Mouse (Mus musculus) E14TG2a.4 (cell line): ENCODE data around the gene Tulp4.

Experiments used
- H3K27me3 ChIP-seq: 2 replicates; pipeline ENCODE4 v1.6.1; 2014; ENCODE audit warnings: low read length, control low read depth; ENCODE audit not compliant: insufficient read depth
- H3K36me3 ChIP-seq: 2 replicates; pipeline ENCODE4 v1.6.1; 2014; ENCODE audit warnings: low read length, control low read depth; ENCODE audit not compliant: insufficient read depth
- H3K4me1 ChIP-seq: replicated peaks from 2 replicates; pipeline ENCODE4 v1.6.1; 2014; ENCODE audit warnings: low read depth, low read length, control low read depth
- H3K4me3 ChIP-seq: replicated peaks from 2 replicates; pipeline ENCODE4 v1.5.1; 2014; ENCODE audit warnings: mild to moderate bottlenecking, low read length
- H3K9me3 ChIP-seq: 2 replicates; pipeline ENCODE4 v1.6.1; 2014; ENCODE audit warnings: low read length, control low read depth
- CTCF ChIP-seq: conservative IDR thresholded peaks from 2 replicates; pipeline ENCODE4 v1.5.1; 2014; ENCODE audit warnings: low read length
- NANOG ChIP-seq: IDR thresholded peaks from 2 replicates; pipeline ENCODE4 v1.6.1; 2014; ENCODE audit warnings: borderline replicate concordance, low read length, mixed read lengths
- POU5F1 ChIP-seq: IDR thresholded peaks from 2 replicates; pipeline ENCODE4 v1.6.1; 2014; ENCODE audit warnings: low read length, borderline replicate concordance

Gene Tulp4

GRCm38 (mm10) chr17:6106361-6107014 lies at the start of gene Tulp4:
Gene Tulp4 (plus strand): TSS chr17:6106437.
- peaks cover 59% of the 10 kb centered on the region for H3K27me3 ChIP-seq
- no peaks in the 10 kb centered on the region for H3K9me3 ChIP-seq
- TF ChIP-seq CTCF, result no peak
- no peak for TF ChIP-seq NANOG
- TF ChIP-seq POU5F1, result no peak
- H3K36me3 ChIP-seq, result no peaks in the 10 kb centered on the region; the same call in 1 of the 2 replicates
- H3K4me3 ChIP-seq, result peak within 1 kb of the TSS; percentile 84
- peaks cover 15% of the 10 kb centered on the region for H3K4me1 ChIP-seq

- TF ChIP-seq POU5F1 (no peak), NANOG (no peak), CTCF (no peak)
- H3K4me3 ChIP-seq, result no peak overlapping the region
- H3K9me3 ChIP-seq, result no peaks in the 10 kb centered on the region
- H3K27me3 ChIP-seq, result no peaks in the 10 kb centered on the region
- H3K36me3 ChIP-seq, result peaks cover 80% of the 10 kb centered on the region
- H3K4me1 ChIP-seq, result no peaks in the 10 kb centered on the region
Measured at GRCm38 (mm10) chr17:6062793-6063192, 43.4 kb upstream of the Tulp4 start.

- TF ChIP-seq POU5F1, result no peak
- TF ChIP-seq CTCF, result no peak
- no peak for TF ChIP-seq NANOG
- Histone ChIP-seq H3K36me3 (peaks cover 81% of the 10 kb centered on the region), H3K4me3 (no peak overlapping the region), H3K4me1 (no peaks in the 10 kb centered on the region), H3K27me3 (no peaks in the 10 kb centered on the region), H3K9me3 (no peaks in the 10 kb centered on the region)
Measured at GRCm38 (mm10) chr17:6063532-6063931, 42.7 kb upstream of the Tulp4 start.

- Histone ChIP-seq H3K36me3 (peaks cover 83% of the 10 kb centered on the region), H3K9me3 (no peaks in the 10 kb centered on the region), H3K27me3 (no peaks in the 10 kb centered on the region), H3K4me3 (no peak overlapping the region), H3K4me1 (no peaks in the 10 kb centered on the region)
- TF ChIP-seq NANOG (no peak), POU5F1 (no peak), CTCF (no peak)
Measured at GRCm38 (mm10) chr17:6066021-6066420, 40.2 kb upstream of the Tulp4 start.

GRCm38 (mm10) chr17:6067613-6068012 lies 38.6 kb upstream of the Tulp4 start:
- H3K4me3 ChIP-seq, result no peak overlapping the region
- no peak for TF ChIP-seq POU5F1
- TF ChIP-seq CTCF, result no peak
- TF ChIP-seq NANOG, result no peak
- H3K36me3 ChIP-seq, result peaks cover 92% of the 10 kb centered on the region
- H3K4me1 ChIP-seq, result peaks cover 2% of the 10 kb centered on the region
- H3K27me3 ChIP-seq, result no peaks in the 10 kb centered on the region
- no peaks in the 10 kb centered on the region for H3K9me3 ChIP-seq

- Histone ChIP-seq H3K36me3 (peaks cover 88% of the 10 kb centered on the region), H3K27me3 (no peaks in the 10 kb centered on the region), H3K4me3 (no peak overlapping the region), H3K4me1 (peaks cover 16% of the 10 kb centered on the region), H3K9me3 (no peaks in the 10 kb centered on the region)
- TF ChIP-seq NANOG (no peak), CTCF (no peak), POU5F1 (no peak)
Measured at GRCm38 (mm10) chr17:6069866-6070265, 36.4 kb upstream of the Tulp4 start.

- H3K4me1 ChIP-seq, result peaks cover 21% of the 10 kb centered on the region
Measured at GRCm38 (mm10) chr17:6073405-6073804, 32.8 kb upstream of the Tulp4 start.

GRCm38 (mm10) chr17:6079287-6080122 lies 26.7 kb upstream of the Tulp4 start, which contains the start of the genes Serac1 and Gtf2h5:
Gene Serac1 (minus strand): TSS chr17:6079741.
Gene Gtf2h5 (plus strand): TSS chr17:6079786.
- Histone ChIP-seq H3K4me3 (peak within 1 kb of the TSS; percentile 96), H3K4me1 (peaks cover 15% of the 10 kb centered on the region)
- TF ChIP-seq NANOG, result no peak
- TF ChIP-seq POU5F1, result no peak
- no peak for TF ChIP-seq CTCF

More at GRCm38 (mm10) chr17:6073405-6073804, 32.8 kb upstream of the Tulp4 start:
- TF ChIP-seq POU5F1, result no peak
- TF ChIP-seq NANOG, result no peak
- TF ChIP-seq CTCF, result no peak
- no peaks in the 10 kb centered on the region for H3K27me3 ChIP-seq
- no peaks in the 10 kb centered on the region for H3K9me3 ChIP-seq
- H3K4me3 ChIP-seq, result no peak overlapping the region
- peaks cover 58% of the 10 kb centered on the region for H3K36me3 ChIP-seq

More at GRCm38 (mm10) chr17:6079287-6080122, 26.7 kb upstream of the Tulp4 start, which contains the start of the genes Serac1 and Gtf2h5:
- Histone ChIP-seq H3K27me3 (no peaks in the 10 kb centered on the region), H3K36me3 (peaks cover 30% of the 10 kb centered on the region), H3K9me3 (no peaks in the 10 kb centered on the region)
